Mouse (Mus musculus) brain, embryonic 14.5 days (tissue): Measurements from ENCODE around the gene Enoph1.
A peak's percentile ranks its signal among the peaks of the same experiment; 100 is the strongest.

Experiments used
- CTCF ChIP-seq: fragments of 200-500 bp; IDR thresholded peaks from 2 replicates; pipeline ENCODE4 v1.5.1; 2012; ENCODE audit warnings: inconsistent platforms, mild to moderate bottlenecking, moderate library complexity, borderline replicate concordance; ENCODE audit not compliant: insufficient read depth, insufficient read length; ENCODE audit errors: extremely low read depth
- POLR2A ChIP-seq: fragments of 200-500 bp; IDR thresholded peaks from 2 replicates; pipeline ENCODE4 v1.6.1; 2012; ENCODE audit warnings: mild to moderate bottlenecking, inconsistent platforms, borderline replicate concordance; ENCODE audit not compliant: poor library complexity, insufficient read depth, insufficient read length, severe bottlenecking; ENCODE audit errors: extremely low read depth

GRCm38 (mm10) chr5:100032107-100032506, 7.7 kb upstream of the Enoph1 start:
- TF ChIP-seq CTCF: 0 out of 2 replicates have a peak, but pooled peaks have one; percentile 3
- TF ChIP-seq POLR2A: no peak
